Mouse (Mus musculus): ENCODE data around the gene Bcas1.

- no peak for TF ChIP-seq POLR2A (IDR thresholded peaks at IDR 0.05; ENCODE audit: control insufficient read depth, extremely low read depth, insufficient read depth, low read length, poor library complexity)
- TF ChIP-seq CTCF (IDR thresholded peaks at IDR 0.05; ENCODE audit: borderline replicate concordance, control insufficient read depth, extremely low read depth, insufficient read depth, low read length, poor library complexity), result no peak
Measured at GRCm38 (mm10) chr2:170344502-170345409, 82.9 kb downstream of the Bcas1 start.

Data from thymus, adult 2 months (tissue).